ENCODE assay signal across 29 mouse cellular contexts in the genomic region with DNA sequence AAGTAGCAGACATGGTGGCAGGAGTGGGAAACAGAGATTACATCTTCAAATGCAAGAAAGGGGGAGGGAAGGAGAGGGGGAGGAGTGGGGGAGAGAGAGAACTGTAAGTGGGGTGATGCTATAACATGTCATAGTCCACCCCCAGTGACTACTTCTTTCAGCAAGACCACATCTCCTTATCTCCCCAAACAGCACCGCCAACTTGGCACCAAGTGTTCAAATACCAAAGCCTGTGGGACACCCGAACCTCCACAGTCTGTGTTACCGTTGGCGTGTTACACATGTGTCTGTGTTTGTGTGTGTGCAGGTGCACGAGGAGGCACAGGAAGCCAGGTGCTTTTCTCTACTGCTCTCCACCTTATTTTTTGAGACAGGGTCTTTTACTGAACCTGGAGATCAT. TPM values are rescaled to one million over a fixed set of nuclear protein-coding genes. Genes with fewer than 3 reads are reported as not detected.
DNase-seq lines count a peak whose midpoint lies in the region; ATAC-seq and TF ChIP-seq lines count a peak whose summit lies in the region.
"Had no signal": no experiment of that assay in that cellular context is flagged by ENCODE, and none has a peak within 500 bp of the region (broad histone marks: within the 10 kb centered on the region; RNA-seq: fewer than 3 reads in every experiment).

No protein-coding gene starts in this region.

- H3K9me3 ChIP-seq in MEL (replicated peaks; ENCODE audit: insufficient read depth, low read length): no peaks in the 10 kb centered on the region
- no peaks in the 10 kb centered on the region for H3K9me3 ChIP-seq in hindbrain, embryonic 10.5 days
- H3K9me3 ChIP-seq in intestine, embryonic 16.5 days (ENCODE audit: control insufficient read depth, low read length): no peaks in the 10 kb centered on the region
- H3K9me3 ChIP-seq: embryonic facial prominence, embryonic 13.5 days; embryonic facial prominence, embryonic 15.5 days; forebrain, embryonic 10.5 days; forebrain, embryonic 12.5 days; G1E had no signal

- H3K79me2 ChIP-seq in MEL (ENCODE audit: control insufficient read depth, insufficient read depth, low read length, poor library complexity): no peaks in the 10 kb centered on the region

- peak overlapping the region; percentile 90 for H3K27ac ChIP-seq in MEL (ENCODE audit: control insufficient read depth, low read depth, low read length)
- no peak overlapping the region for H3K27ac ChIP-seq in hindbrain, embryonic 10.5 days
- no peak overlapping the region for H3K27ac ChIP-seq in intestine, embryonic 16.5 days (ENCODE audit: low read length)
- H3K27ac ChIP-seq: embryonic facial prominence, embryonic 13.5 days; embryonic facial prominence, embryonic 15.5 days; forebrain, embryonic 10.5 days; forebrain, embryonic 12.5 days had no signal

- peak; percentile 81 to 91 for TF ChIP-seq EP300 in MEL (IDR thresholded peaks at IDR 0.05; ENCODE audit: low read depth in 1 of 2, low read length in 2 of 2)

- no peaks in the 10 kb centered on the region for H3K27me3 ChIP-seq in MEL (ENCODE audit: control insufficient read depth in 1 of 2, insufficient read depth in 2 of 2, low read length in 2 of 2)
- peaks cover 9% of the 10 kb centered on the region for H3K27me3 ChIP-seq in hindbrain, embryonic 10.5 days (ENCODE audit: insufficient read depth, poor library complexity, severe bottlenecking)
- no peaks in the 10 kb centered on the region for H3K27me3 ChIP-seq in intestine, embryonic 16.5 days (replicated peaks; ENCODE audit: control insufficient read depth, insufficient read depth, low read length)
- H3K27me3 ChIP-seq: CH12.LX, Patski had no signal

- H3K9ac ChIP-seq in MEL (ENCODE audit: control insufficient read depth, low read depth, low read length, poor library complexity, severe bottlenecking): peak overlapping the region; percentile 48
- no peak overlapping the region for H3K9ac ChIP-seq in intestine, embryonic 16.5 days (ENCODE audit: low read depth, low read length)
- H3K9ac ChIP-seq: embryonic facial prominence, embryonic 13.5 days; embryonic facial prominence, embryonic 15.5 days; forebrain, embryonic 12.5 days had no signal

- peaks cover 15 to 32% of the 10 kb centered on the region in 2 experiments for H3K4me1 ChIP-seq in MEL (ENCODE audit: control insufficient read depth in 1 of 2, insufficient read depth in 2 of 2, low read length in 2 of 2)
- peaks cover 5% of the 10 kb centered on the region; the same call in 1 of the 2 replicates for H3K4me1 ChIP-seq in hindbrain, embryonic 10.5 days (replicated peaks)
- no peaks in the 10 kb centered on the region for H3K4me1 ChIP-seq in intestine, embryonic 16.5 days (ENCODE audit: control insufficient read depth, insufficient read depth, low read length)

- TF ChIP-seq RAD21 in MEL (IDR thresholded peaks at IDR 0.05; ENCODE audit: low read depth, low read length): no peak

- WGBS in hindbrain, embryonic 10.5 days: 87% methylated on average over 5 of the region's 5 CpGs
- 84% methylated on average over 5 of the region's 5 CpGs for WGBS in intestine, embryonic 16.5 days

- H3K36me3 ChIP-seq in MEL (ENCODE audit: control insufficient read depth in 1 of 2, insufficient read depth in 2 of 2, low read length in 2 of 2): peaks cover 0 to 23% of the 10 kb centered on the region in 2 experiments; a peak in 2 of 4 replicates
- no peaks in the 10 kb centered on the region for H3K36me3 ChIP-seq in hindbrain, embryonic 10.5 days
- no peaks in the 10 kb centered on the region for H3K36me3 ChIP-seq in intestine, embryonic 16.5 days (ENCODE audit: control insufficient read depth, insufficient read depth, low read length)
- H3K36me3 ChIP-seq: embryonic facial prominence, embryonic 13.5 days; embryonic facial prominence, embryonic 15.5 days; forebrain, embryonic 10.5 days; forebrain, embryonic 12.5 days; G1E had no signal

- peak; percentile 85 for DNase-seq in MEL (ENCODE audit: low read depth, low spot score)
- peak; percentile 8 for DNase-seq in R1 (ENCODE audit: low read depth, low spot score)
- DNase-seq in right cerebral cortex, postnatal 14 days: no peak
- no peak for DNase-seq in hindbrain, embryonic 10.5 days (ENCODE audit: low spot score)
- no peak for DNase-seq in right cerebral cortex, postnatal 36 days (ENCODE audit: low spot score in 2 of 2)
- DNase-seq: adrenal gland, adult 2 months; adrenal gland, postnatal 10 days; adrenal gland, postnatal 25 days; B cell, adult 2 months; cerebellum, adult 11 months; cerebellum, adult 2 months; cerebellum, adult 9-10 months; cerebellum, postnatal 10 days; cerebellum, postnatal 25 days; embryo, embryonic 11 days had no signal

- peak overlapping the region; percentile 6 to 42; a peak in 3 of 4 replicates for H3K4me3 ChIP-seq in MEL (ENCODE audit: control insufficient read depth in 1 of 2, insufficient read depth in 1 of 2, low read depth in 2 of 2, low read length in 2 of 2)
- H3K4me3 ChIP-seq in hindbrain, embryonic 10.5 days: no peak overlapping the region
- H3K4me3 ChIP-seq in intestine, embryonic 16.5 days (ENCODE audit: low read length): no peak overlapping the region
- H3K4me3 ChIP-seq: embryonic facial prominence, embryonic 13.5 days; embryonic facial prominence, embryonic 15.5 days; erythroblast, embryonic 14.5 days; forebrain, embryonic 10.5 days; forebrain, embryonic 12.5 days had no signal

- ATAC-seq in granulocyte monocyte progenitor cell, adult 5-6 weeks (replicated peaks; ENCODE audit: poor library complexity, severe bottlenecking): peak; percentile 20; the same call in 1 of the 2 replicates
- peak; percentile 79 for ATAC-seq in megakaryocyte progenitor cell, adult 5-6 weeks (replicated peaks; ENCODE audit: poor library complexity)
- no peak for ATAC-seq in intestine, embryonic 16.5 days
- ATAC-seq: CD4-positive, CD25-positive, alpha-beta regulatory T cell, adult 4 months; forebrain, embryonic 14.5 days; forebrain, embryonic 16.5 days; Patski had no signal

- no peak overlapping the region for H3K4me2 ChIP-seq in intestine, embryonic 16.5 days (ENCODE audit: low read depth, low read length)
- H3K4me2 ChIP-seq: embryonic facial prominence, embryonic 13.5 days; embryonic facial prominence, embryonic 15.5 days; forebrain, embryonic 12.5 days had no signal

- TF ChIP-seq POLR2A in MEL (IDR thresholded peaks at IDR 0.05; ENCODE audit: control insufficient read depth in 1 of 2, insufficient read depth in 1 of 2, low read depth in 1 of 2, low read length in 2 of 2, poor library complexity in 1 of 2): no peak; a peak in 1 of 4 replicates

- no peak for TF ChIP-seq CTCF in MEL (IDR thresholded peaks at IDR 0.05 in 2 of 3, conservative IDR thresholded peaks at IDR 0.05 in 1 of 3; ENCODE audit: control insufficient read depth in 1 of 3, insufficient read depth in 1 of 3, low read depth in 2 of 3, low read length in 3 of 3, poor library complexity in 1 of 3, severe bottlenecking in 1 of 3)

TF ChIP-seq in MEL, 35 proteins besides CTCF, POLR2A, EP300 and RAD21:
- TF ChIP-seq MAX (IDR thresholded peaks at IDR 0.05; ENCODE audit: low read length) (peak; percentile 40; the same call in 1 of the 2 replicates), GABPA (IDR thresholded peaks at IDR 0.05; ENCODE audit: low read depth, low read length) (no peak), SIN3A (IDR thresholded peaks at IDR 0.05; ENCODE audit: low read length) (peak; percentile 70), CHD2 (IDR thresholded peaks at IDR 0.05; ENCODE audit: low read length) (no peak), ZMIZ1 (IDR thresholded peaks at IDR 0.05; ENCODE audit: low read depth, low read length) (no peak), TBP (IDR thresholded peaks at IDR 0.05; ENCODE audit: low read depth, low read length) (0 out of 2 replicates have a peak, but pooled peaks have one; percentile 15), BHLHE40 (IDR thresholded peaks at IDR 0.05; ENCODE audit: borderline replicate concordance, low read depth, low read length) (peak; percentile 29; the same call in 1 of the 2 replicates), MYB (IDR thresholded peaks at IDR 0.05; ENCODE audit: low read depth, low read length) (peak; percentile 60), JUND (IDR thresholded peaks at IDR 0.05; ENCODE audit: low read depth, low read length) (0 out of 2 replicates have a peak, but pooled peaks have one; percentile 13), MAFK (IDR thresholded peaks at IDR 0.05; ENCODE audit: borderline replicate concordance, low read depth, low read length) (peak; percentile 20; the same call in 1 of the 2 replicates), RCOR1 (IDR thresholded peaks at IDR 0.05; ENCODE audit: low read depth, low read length) (peak; percentile 66), MYC (IDR thresholded peaks at IDR 0.05; ENCODE audit: low read depth, low read length) (no peak; the same call in 1 of the 2 replicates), MXI1 (IDR thresholded peaks at IDR 0.05; ENCODE audit: low read depth, low read length) (peak; percentile 47; the same call in 1 of the 2 replicates), ETS1 (IDR thresholded peaks at IDR 0.05; ENCODE audit: low read depth, low read length) (peak; percentile 73), GATA1 (IDR thresholded peaks at IDR 0.05; ENCODE audit: low read depth, low read length) (peak; percentile 85), TCF12 (IDR thresholded peaks at IDR 0.05; ENCODE audit: low read depth, low read length) (peak; percentile 91), TAL1 (IDR thresholded peaks at IDR 0.05; ENCODE audit: low read length) (peak; percentile 78), MEF2A (IDR thresholded peaks at IDR 0.05; ENCODE audit: extremely low read depth, insufficient replicate concordance, low read depth, low read length, poor library complexity, severe bottlenecking) (no peak), HCFC1 (IDR thresholded peaks at IDR 0.05; ENCODE audit: low read depth, low read length) (0 out of 2 replicates have a peak, but pooled peaks have one; percentile 12), CHD1 (IDR thresholded peaks at IDR 0.05; ENCODE audit: low read depth, low read length) (no peak), NELFE (IDR thresholded peaks at IDR 0.05; ENCODE audit: low read depth, low read length) (no peak)
TF ChIP-seq in MEL: peak in this region for 14.

RNA-seq across cellular contexts. Expression of a gene that starts 4.9 kb away (rescaled TPM):
- total RNA-seq in MEL (2012; rRNA removed): not detected in 2 replicates
- polyA plus RNA-seq in MEL (2012; ENCODE audit: insufficient read depth in 1 of 2, insufficient read length in 2 of 2, low read depth in 1 of 2, low replicate concordance in 2 of 2, missing spikeins in 1 of 2): not detected
- 3.6 and 5.5 TPM in 2 replicates for total RNA-seq in granulocyte monocyte progenitor cell, adult 5-6 weeks (2014; fragmentation: Nextera tagmentation)
- 2.1 and 3.3 TPM in 2 replicates for total RNA-seq in granulocyte monocyte progenitor cell, adult 5-6 weeks (2017)
- 7.3 and 9.2 TPM in 2 replicates for total RNA-seq in megakaryocyte progenitor cell, adult 5-6 weeks (2015)
- 1.9 and 2.1 TPM in 2 replicates for total RNA-seq in megakaryocyte progenitor cell, adult 5-6 weeks (2017)
- 0.22 and 0.39 TPM in 2 replicates for polyA plus RNA-seq in hindbrain, embryonic 10.5 days (2016; fragmentation: Nextera tagmentation; extraction: Ambion mirVana)
- polyA plus RNA-seq in intestine, embryonic 16.5 days (2015; fragmentation: Nextera tagmentation; extraction: Ambion mirVana): 1.4 and 1.8 TPM in 2 replicates
- total RNA-seq: CH12.LX, G1E had no signal
- polyA plus RNA-seq: CD4-positive, CD25-positive, alpha-beta regulatory T cell, adult 4 months; erythroblast, embryonic 14.5 days; forebrain, embryonic 12.5 days; forebrain, embryonic 14.5 days; forebrain, embryonic 16.5 days; G1E had no signal

Comparison
In these comparisons a context has a peak if more than half of its experiments do, and no peak if none do; other contexts are left out.
1. DNase-seq: peak in MEL (single experiment) and R1 (single experiment); none in right cerebral cortex, postnatal 14 days (single experiment), hindbrain, embryonic 10.5 days (single experiment) and right cerebral cortex, postnatal 36 days (0 of 2).
2. H3K4me3 ChIP-seq: peak in MEL (2 of 2); none in hindbrain, embryonic 10.5 days (single experiment) and intestine, embryonic 16.5 days (single experiment).